Mouse (Mus musculus) thymus, adult 2 months (tissue): ENCODE measurements around the gene Ttc27.

Source experiments
- CTCF ChIP-seq: fragments of 200-500 bp; IDR thresholded peaks from 2 replicates; pipeline ENCODE4 v1.5.1; 2012; ENCODE audit warnings: mild to moderate bottlenecking, control low read depth, low read length, moderate library complexity, borderline replicate concordance; ENCODE audit not compliant: control insufficient read depth, poor library complexity, insufficient read depth; ENCODE audit errors: extremely low read depth
- POLR2A ChIP-seq: fragments of 200-500 bp; IDR thresholded peaks from 2 replicates; pipeline ENCODE4 v1.6.1; 2012; ENCODE audit warnings: mild to moderate bottlenecking, low read length, control low read depth, moderate library complexity; ENCODE audit not compliant: control insufficient read depth, poor library complexity, insufficient read depth; ENCODE audit errors: extremely low read depth

DNA sequence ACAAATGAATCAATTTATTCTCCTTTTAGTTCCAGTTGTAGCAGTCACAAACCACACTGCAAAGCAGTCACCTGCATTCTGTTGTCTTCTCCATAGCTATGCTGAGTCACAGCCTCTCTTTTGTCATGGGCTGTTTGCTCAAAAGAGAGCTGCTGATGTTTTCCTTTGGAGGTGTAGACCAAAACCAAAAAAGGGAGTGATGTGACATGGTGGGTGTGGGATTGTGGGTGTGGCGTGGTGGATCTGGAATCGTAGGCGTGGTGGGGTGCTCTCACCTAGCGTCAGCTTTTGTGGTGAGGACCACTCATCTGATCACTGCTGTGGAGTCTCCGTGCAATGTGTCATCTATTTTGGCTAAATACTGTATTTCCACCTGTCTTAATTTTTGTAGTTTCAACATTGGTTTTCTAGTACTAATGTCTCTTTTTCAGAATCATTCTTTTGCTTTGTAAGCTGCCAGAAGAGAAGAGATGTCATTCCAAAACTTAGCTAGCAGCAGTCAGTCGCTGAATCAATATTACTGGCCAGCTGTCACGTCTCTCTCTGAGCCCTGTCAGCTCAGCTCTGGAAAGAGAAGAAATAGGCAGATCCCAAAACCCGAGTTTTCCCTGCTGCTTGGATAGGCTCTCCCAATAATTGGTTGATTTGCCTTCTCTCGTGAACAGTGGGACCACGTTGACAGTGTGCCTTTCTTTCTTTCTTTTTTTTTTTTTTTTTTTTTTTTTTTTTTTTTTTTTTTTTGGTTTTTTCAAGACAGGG, 147.4 kb downstream of the Ttc27 start:
- TF ChIP-seq CTCF (no peak), POLR2A (no peak)
